Mouse (Mus musculus): ENCODE measurements at regions not wholly inside any gene's neighbourhood (a gene's known extent, or its start where the extent isn't known, plus 50 kb on each side); places are given as distances from the start of the nearest gene placed in this dataset.

- no peak for DNase-seq (ENCODE audit: low read depth, low spot score)
Measured at GRCm38 (mm10) chr12:68683897-68684296, 475.1 kb downstream of the Rps29 start.

GRCm38 (mm10) chr12:68683176-68683575 lies 475.8 kb downstream of the Rps29 start:
- no peak for DNase-seq (ENCODE audit: low read depth, low spot score)

DNA sequence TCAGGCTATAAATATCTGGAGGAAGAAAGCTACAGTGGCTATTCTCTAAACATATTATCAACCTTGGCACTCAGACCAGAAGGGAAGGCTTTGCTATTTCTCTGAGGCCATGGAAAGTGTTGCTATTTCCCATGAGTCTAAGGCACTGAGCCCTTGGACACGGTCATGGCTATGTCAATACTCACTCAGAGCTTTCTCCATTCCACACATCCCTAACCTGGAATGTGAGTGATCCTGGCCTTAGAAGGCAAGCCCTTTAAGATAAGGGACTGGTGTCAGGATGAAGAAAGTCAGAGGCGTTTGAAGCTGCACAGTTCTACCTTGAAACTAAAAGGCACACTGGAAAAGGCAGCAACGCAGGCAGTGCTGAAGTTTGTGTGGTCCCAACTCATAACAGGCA lies 478.3 kb downstream of the Rps29 start:
- DNase-seq (ENCODE audit: low read depth, low spot score) = no peak

GRCm38 (mm10) chr12:68676096-68676775 lies 482.8 kb downstream of the Rps29 start:
- peak; percentile 6 for DNase-seq (ENCODE audit: low read depth, low spot score)

DNA sequence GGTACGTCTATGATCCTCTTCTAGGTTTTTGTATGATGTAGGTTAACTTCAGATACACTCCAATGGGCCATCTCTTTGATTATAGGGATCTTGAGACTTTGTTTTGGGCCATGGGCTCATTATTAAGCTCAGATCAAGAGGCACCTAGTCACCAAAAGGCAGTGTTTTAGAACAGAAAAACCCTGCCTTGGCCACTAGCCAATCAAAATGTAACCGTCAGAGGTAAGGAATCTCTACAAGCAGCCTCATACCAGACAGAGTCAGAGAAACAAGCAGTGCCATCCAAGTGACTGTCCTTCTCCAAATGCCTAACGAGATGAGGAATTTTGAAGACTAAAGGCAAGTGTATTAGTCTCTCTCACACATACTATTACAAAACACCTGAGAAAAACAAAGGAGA lies 487.0 kb downstream of the Rps29 start:
- no peak for DNase-seq (ENCODE audit: low read depth, low spot score)

- no peak for DNase-seq (ENCODE audit: low read depth, low spot score)
Measured at GRCm38 (mm10) chr12:68645901-68646585, 512.9 kb downstream of the Rps29 start.

- DNase-seq (ENCODE audit: low read depth, low spot score) = no peak
Measured at GRCm38 (mm10) chr12:68643671-68644070, 515.3 kb downstream of the Rps29 start.

DNA sequence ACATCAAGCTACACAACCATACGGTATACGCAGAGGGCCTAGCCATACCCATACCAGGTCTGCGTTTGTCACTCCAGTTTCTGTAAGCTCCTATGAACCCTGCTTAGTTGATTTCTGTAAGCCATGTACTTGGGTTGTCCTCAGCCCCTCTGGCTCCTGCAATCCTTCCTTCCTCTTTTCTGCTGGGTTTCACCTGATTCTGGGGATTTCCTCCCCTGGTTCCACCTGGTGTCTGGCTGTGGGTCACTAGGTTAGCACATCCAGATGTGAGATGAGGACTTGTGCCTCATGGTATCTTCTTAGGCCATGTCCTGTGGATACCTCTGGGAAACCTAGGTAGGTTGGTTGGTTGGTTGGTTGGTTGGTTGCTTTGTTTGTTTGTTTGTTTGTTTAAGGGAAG lies 526.5 kb downstream of the Rps29 start:
- no peak for DNase-seq (ENCODE audit: low read depth, low spot score)

DNA sequence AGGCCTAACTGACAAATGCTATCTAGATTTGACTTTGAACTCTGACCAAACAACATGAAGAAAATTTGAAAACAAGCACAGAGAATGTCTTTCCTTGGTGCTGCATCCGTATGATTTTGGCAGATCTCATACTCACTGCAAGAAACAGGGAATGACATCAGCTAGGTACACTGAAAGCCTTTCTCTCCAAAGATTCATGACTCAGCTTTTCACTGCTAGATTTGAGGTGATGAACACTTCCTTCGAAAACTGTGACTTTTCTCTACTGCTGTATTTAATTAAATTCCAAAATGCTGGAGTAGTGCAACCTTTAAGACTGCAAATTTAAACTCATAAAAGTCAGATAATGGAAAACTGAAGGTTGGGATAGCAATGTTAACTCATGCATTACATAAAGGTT lies 540.6 kb downstream of the Rps29 start:
- DNase-seq (ENCODE audit: low read depth, low spot score) = no peak

DNA sequence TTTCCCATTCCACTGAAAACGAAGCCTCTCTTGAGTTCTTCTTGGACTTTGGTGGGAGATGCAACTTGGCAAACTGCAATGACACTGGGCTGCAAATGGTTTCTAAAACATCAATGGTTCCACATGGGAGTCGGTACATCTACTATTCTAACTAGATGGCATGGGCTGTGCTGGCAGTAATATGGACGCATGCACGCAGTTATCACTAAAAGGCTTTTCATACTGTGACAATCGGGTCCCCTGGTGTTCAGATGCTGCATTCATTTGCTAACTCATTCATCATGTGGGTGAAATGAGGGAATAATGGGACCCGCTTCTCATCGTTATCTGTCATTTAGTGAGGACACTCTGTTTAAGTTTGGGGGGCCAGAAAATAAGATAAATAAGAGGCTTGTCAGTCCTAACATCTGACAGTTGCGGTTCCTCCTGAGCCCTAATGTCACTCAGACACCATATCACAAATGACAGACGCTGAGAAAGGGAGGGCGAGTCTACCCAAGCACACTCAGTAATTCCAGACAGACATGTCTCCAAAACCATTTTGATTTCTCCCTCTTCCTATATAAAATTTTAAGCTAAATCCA lies 553.5 kb downstream of the Rps29 start:
- no peak for DNase-seq (ENCODE audit: low read depth, low spot score)

DNA sequence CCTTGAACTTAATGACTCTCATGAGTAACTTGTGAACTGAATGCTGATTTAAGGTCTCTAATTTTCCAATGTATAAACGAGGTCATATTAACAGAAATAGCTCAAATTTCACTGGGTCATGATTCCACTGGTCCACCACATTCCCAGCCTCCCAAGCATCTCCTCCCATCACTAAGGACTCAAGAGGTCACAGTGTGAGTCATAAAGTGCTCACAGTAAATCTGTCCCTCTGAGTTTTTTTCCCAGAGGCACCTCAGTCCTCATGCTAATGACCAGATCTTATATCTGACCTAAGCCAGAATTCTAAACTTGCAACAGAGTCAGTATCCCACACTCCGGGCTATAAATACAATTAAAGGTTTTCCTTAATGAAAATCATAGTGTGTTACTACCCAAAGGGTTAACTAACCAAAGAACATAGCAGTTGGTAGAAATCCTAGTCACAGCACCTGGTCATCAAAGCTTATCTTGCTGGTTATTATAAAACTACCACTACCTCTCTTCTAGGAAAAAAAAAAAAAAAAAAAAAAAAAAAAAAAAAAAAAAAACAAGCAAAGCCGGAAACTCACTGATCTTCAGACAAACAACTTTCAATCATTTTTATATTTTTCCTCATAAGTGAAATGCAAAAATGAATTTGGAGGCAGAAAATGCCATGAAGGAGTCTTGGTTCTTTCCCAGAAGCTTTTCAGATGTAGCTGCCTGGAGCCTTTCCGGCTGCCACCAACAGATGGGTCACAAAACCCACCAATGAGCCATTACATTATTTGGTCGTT lies 554.3 kb downstream of the Rps29 start:
- DNase-seq (ENCODE audit: low read depth, low spot score) = no peak

DNA sequence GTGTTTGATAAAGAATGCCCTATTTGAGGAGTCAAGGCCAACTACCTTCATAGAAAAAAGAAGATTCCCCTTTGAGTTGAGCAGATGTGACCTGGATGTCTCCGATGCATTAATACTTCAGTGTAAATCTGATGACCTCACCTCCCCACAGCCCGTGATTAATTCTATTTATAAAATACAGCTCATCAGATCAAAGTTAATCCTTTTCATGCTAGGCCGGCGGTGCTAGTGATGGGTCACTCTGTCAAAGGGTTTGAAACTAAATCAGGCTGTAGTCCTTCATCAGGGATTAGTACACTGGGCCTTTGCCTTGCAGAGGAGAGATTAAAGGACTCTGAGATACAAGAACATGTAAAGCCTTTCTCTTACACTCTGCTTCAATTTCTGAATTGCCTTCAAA lies 556.3 kb downstream of the Rps29 start:
- DNase-seq (ENCODE audit: low read depth, low spot score) = no peak

DNA sequence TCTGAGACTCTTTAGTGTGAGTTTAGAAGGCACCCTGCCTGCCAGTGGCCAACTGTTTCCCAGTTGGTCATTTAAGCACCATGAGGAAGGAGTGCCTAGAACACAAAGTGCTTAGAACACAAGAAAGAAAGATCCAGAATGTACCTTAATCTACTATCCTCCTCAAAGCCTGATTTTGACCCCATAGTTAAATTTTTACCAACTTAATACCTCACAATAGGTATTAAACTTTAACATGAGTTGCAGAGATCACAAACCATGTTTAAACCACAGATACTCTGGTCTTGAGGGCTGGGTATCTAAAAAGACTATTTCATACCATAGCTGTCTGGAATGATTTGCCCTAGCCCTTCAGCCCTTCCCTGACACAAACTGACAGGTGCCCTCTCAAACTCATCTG lies 557.6 kb downstream of the Rps29 start:
- no peak for DNase-seq (ENCODE audit: low read depth, low spot score)

GRCm38 (mm10) chr12:68599681-68600596 lies 559.0 kb downstream of the Rps29 start:
- DNase-seq (ENCODE audit: low read depth, low spot score) = no peak

- DNase-seq (ENCODE audit: low read depth, low spot score) = no peak
Measured at GRCm38 (mm10) chr12:68599016-68599616, 559.9 kb downstream of the Rps29 start.

GRCm38 (mm10) chr12:68585524-68585872 lies 573.5 kb downstream of the Rps29 start:
- DNase-seq (ENCODE audit: low read depth, low spot score) = no peak

GRCm38 (mm10) chr12:68584786-68585523 lies 574.0 kb downstream of the Rps29 start:
- DNase-seq (ENCODE audit: low read depth, low spot score) = no peak

- DNase-seq (ENCODE audit: low read depth, low spot score) = no peak
Measured at GRCm38 (mm10) chr12:68579909-68580308, 579.1 kb downstream of the Rps29 start.

- DNase-seq (ENCODE audit: low read depth, low spot score) = no peak
Measured at GRCm38 (mm10) chr12:68577453-68577852, 581.5 kb downstream of the Rps29 start.

GRCm38 (mm10) chr12:68576855-68577254 lies 582.1 kb downstream of the Rps29 start:
- DNase-seq (ENCODE audit: low read depth, low spot score) = no peak
